Mouse (Mus musculus) brain, embryonic 14.5 days (tissue): ENCODE measurements around the gene Macrod2. TPM values are rescaled to one million over a fixed set of nuclear protein-coding genes. Genes with fewer than 3 reads are reported as not detected.

Experiments used
- DNase-seq: peaks from one replicate; pipeline ENCODE4 v3.0.0-alpha.2; 2011; ENCODE audit warnings: low read depth
- CTCF ChIP-seq: fragments of 200-500 bp; IDR thresholded peaks from 2 replicates; pipeline ENCODE4 v1.5.1; 2012; ENCODE audit warnings: inconsistent platforms, mild to moderate bottlenecking, moderate library complexity, borderline replicate concordance; ENCODE audit not compliant: insufficient read depth, insufficient read length; ENCODE audit errors: extremely low read depth
- POLR2A ChIP-seq: fragments of 200-500 bp; IDR thresholded peaks from 2 replicates; pipeline ENCODE4 v1.6.1; 2012; ENCODE audit warnings: mild to moderate bottlenecking, inconsistent platforms, borderline replicate concordance; ENCODE audit not compliant: poor library complexity, insufficient read depth, insufficient read length, severe bottlenecking; ENCODE audit errors: extremely low read depth
- polyA plus RNA-seq: library from polyadenylated mRNA; depleted of rRNA; stranded (reverse); fragments of >200 nt; gene quantifications from 2 replicates; pipeline ENCODE4 v1.2.3, GENCODE M21; 2012

Gene Macrod2
- polyA plus RNA-seq, 1 experiment = 24.1 TPM

GRCm38 (mm10) chr2:140497688-140498087, 102.6 kb downstream of the Macrod2 start:
- peak; percentile 71 for DNase-seq
- TF ChIP-seq CTCF = no peak
- no peak for TF ChIP-seq POLR2A

- peak; percentile 90 for DNase-seq
- TF ChIP-seq CTCF (peak; percentile 73), POLR2A (no peak)
Measured at GRCm38 (mm10) chr2:140500951-140501350, 105.8 kb downstream of the Macrod2 start.

- no peak for TF ChIP-seq POLR2A
- no peak for TF ChIP-seq CTCF
Measured at GRCm38 (mm10) chr2:140521472-140521871, 126.4 kb downstream of the Macrod2 start.

GRCm38 (mm10) chr2:140530214-140530613, 135.1 kb downstream of the Macrod2 start:
- peak; percentile 41 for DNase-seq
- TF ChIP-seq POLR2A = no peak
- TF ChIP-seq CTCF = no peak

More at GRCm38 (mm10) chr2:140521472-140521871, 126.4 kb downstream of the Macrod2 start:
- no peak for DNase-seq

- TF ChIP-seq CTCF (no peak), POLR2A (no peak)
- no peak for DNase-seq
Measured at GRCm38 (mm10) chr2:140532024-140532423, 136.9 kb downstream of the Macrod2 start.

- TF ChIP-seq CTCF (no peak), POLR2A (no peak)
- DNase-seq = peak; percentile 79
Measured at GRCm38 (mm10) chr2:140532859-140533519, 137.9 kb downstream of the Macrod2 start.

GRCm38 (mm10) chr2:140533621-140534020, 138.5 kb downstream of the Macrod2 start:
- TF ChIP-seq POLR2A (no peak), CTCF (no peak)
- peak; percentile 64 for DNase-seq

GRCm38 (mm10) chr2:140534583-140534982, 139.5 kb downstream of the Macrod2 start:
- DNase-seq = no peak
- no peak for TF ChIP-seq POLR2A

GRCm38 (mm10) chr2:140535832-140536571, 140.9 kb downstream of the Macrod2 start:
- DNase-seq = peak; percentile 51
- TF ChIP-seq CTCF = no peak
- no peak for TF ChIP-seq POLR2A

GRCm38 (mm10) chr2:140549286-140549685, 154.2 kb downstream of the Macrod2 start:
- DNase-seq = peak; percentile 65
- TF ChIP-seq POLR2A = no peak
- no peak for TF ChIP-seq CTCF

- no peak for DNase-seq
- no peak for TF ChIP-seq POLR2A
- no peak for TF ChIP-seq CTCF
Measured at GRCm38 (mm10) chr2:140561426-140561825, 166.3 kb downstream of the Macrod2 start.

GRCm38 (mm10) chr2:140570874-140571273, 175.8 kb downstream of the Macrod2 start:
- TF ChIP-seq CTCF (no peak), POLR2A (no peak)
- DNase-seq = no peak

GRCm38 (mm10) chr2:140592537-140593261, 197.6 kb downstream of the Macrod2 start:
- peak; percentile 20 for DNase-seq

More at GRCm38 (mm10) chr2:140592537-140593261, 197.6 kb downstream of the Macrod2 start:
- no peak for TF ChIP-seq POLR2A
- TF ChIP-seq CTCF = no peak
